Mouse (Mus musculus) midbrain, embryonic 16.5 days (tissue): ENCODE data around the gene Esyt2. TPM values are rescaled to one million over a fixed set of nuclear protein-coding genes. Genes with fewer than 3 reads are reported as not detected.

Source experiments
- ATAC-seq: fragments of 200-750 bp; cut with Nextera tagmentation; 2 replicates; pipeline ENCODE4 v1.8.0; 2017; ENCODE audit warnings: moderate TSS enrichment
- H3K27ac ChIP-seq: fragments of 300-500 bp; sonication (generic); 2 replicates; pipeline ENCODE4 v1.5.1; 2014; ENCODE audit warnings: mild to moderate bottlenecking, low read length, mixed read lengths
- H3K27me3 ChIP-seq: fragments of 300-500 bp; sonication (generic); 2 replicates; pipeline ENCODE4 v1.6.1; 2014; ENCODE audit warnings: low read depth, low read length, mixed read lengths; ENCODE audit not compliant: control insufficient read depth, insufficient read depth
- H3K36me3 ChIP-seq: fragments of 300-500 bp; sonication (generic); 2 replicates; pipeline ENCODE4 v1.6.1; 2014; ENCODE audit warnings: mild to moderate bottlenecking, low read length, moderate library complexity, mixed read lengths; ENCODE audit not compliant: control insufficient read depth, insufficient read depth
- H3K4me1 ChIP-seq: fragments of 300-500 bp; sonication (generic); 2 replicates; pipeline ENCODE4 v1.6.1; 2014; ENCODE audit warnings: mild to moderate bottlenecking, low read length, mixed read lengths; ENCODE audit not compliant: control insufficient read depth, insufficient read depth
- H3K4me2 ChIP-seq: fragments of 300-500 bp; sonication (generic); 2 replicates; pipeline ENCODE4 v1.6.1; 2014; ENCODE audit warnings: mild to moderate bottlenecking, low read length, mixed read lengths
- H3K4me3 ChIP-seq: fragments of 300-500 bp; sonication (generic); 2 replicates; pipeline ENCODE4 v1.5.1; 2014; ENCODE audit warnings: low read depth, mild to moderate bottlenecking, low read length, moderate library complexity, mixed read lengths
- H3K9ac ChIP-seq: fragments of 300-500 bp; sonication (generic); 2 replicates; pipeline ENCODE4 v1.6.1; 2014; ENCODE audit warnings: low read depth, low read length, mixed read lengths
- H3K9me3 ChIP-seq: fragments of 300-500 bp; sonication (generic); replicated peaks from 2 replicates; pipeline ENCODE4 v1.6.1; 2014; ENCODE audit warnings: mild to moderate bottlenecking, low read length, mixed read lengths; ENCODE audit not compliant: control insufficient read depth, poor library complexity, severe bottlenecking
- WGBS: fragments of 180-500 bp; shearing (Covaris S2); extraction: QIAGEN DNeasy Blood & Tissue Kit; methylation state at CpG from one replicate; pipeline ENCODE4 v1.1.7; 2014; 5-methylcytosine and 5-hydroxymethylcytosine counted together
- polyA plus RNA-seq: library from polyadenylated mRNA; unstranded; fragments of >200 nt; fragmentation: Nextera tagmentation; extraction: Ambion mirVana; gene quantifications from 2 replicates; pipeline ENCODE4 v1.2.1, GENCODE M21; 2015

Gene Esyt2
- polyA plus RNA-seq, 1 experiment from 2014 or later, result 12.1 TPM

- H3K9ac ChIP-seq, result no peak overlapping the region
These were observed 73.7 kb downstream of the Esyt2 start for GRCm38 (mm10) chr12:116354694-116355093.

GRCm38 (mm10) chr12:116362091-116362490 is 81.1 kb downstream of the Esyt2 start:
- Histone ChIP-seq H3K36me3 (peaks cover 12% of the 10 kb centered on the region), H3K27me3 (no peaks in the 10 kb centered on the region), H3K4me3 (no peak overlapping the region), H3K9me3 (no peaks in the 10 kb centered on the region), H3K4me1 (no peaks in the 10 kb centered on the region), H3K9ac (no peak overlapping the region), H3K27ac (no peak overlapping the region), H3K4me2 (no peak overlapping the region)
- ATAC-seq, result no peak

More at GRCm38 (mm10) chr12:116354694-116355093, 73.7 kb downstream of the Esyt2 start:
- no peak overlapping the region for H3K4me3 ChIP-seq
- no peak overlapping the region for H3K4me2 ChIP-seq
- H3K27me3 ChIP-seq, result no peaks in the 10 kb centered on the region
- peaks cover 12% of the 10 kb centered on the region for H3K36me3 ChIP-seq
- no peak overlapping the region for H3K27ac ChIP-seq
- H3K9me3 ChIP-seq, result no peaks in the 10 kb centered on the region
- ATAC-seq, result no peak
- H3K4me1 ChIP-seq, result no peaks in the 10 kb centered on the region
- WGBS, result 95% methylated on average over 3 of the region's 3 CpGs

GRCm38 (mm10) chr12:116366900-116367299 is 85.9 kb downstream of the Esyt2 start:
- no peak overlapping the region for H3K4me2 ChIP-seq
- peaks cover 26% of the 10 kb centered on the region for H3K36me3 ChIP-seq
- H3K27me3 ChIP-seq, result no peaks in the 10 kb centered on the region
- no peak overlapping the region for H3K4me3 ChIP-seq
- H3K27ac ChIP-seq, result no peak overlapping the region
- no peaks in the 10 kb centered on the region for H3K4me1 ChIP-seq
- ATAC-seq, result no peak
- H3K9ac ChIP-seq, result no peak overlapping the region
- WGBS, result 91% methylated on average over 3 of the region's 3 CpGs
- no peaks in the 10 kb centered on the region for H3K9me3 ChIP-seq

GRCm38 (mm10) chr12:116367346-116367745 is 86.3 kb downstream of the Esyt2 start:
- Histone ChIP-seq H3K27ac (no peak overlapping the region), H3K9me3 (no peaks in the 10 kb centered on the region), H3K9ac (no peak overlapping the region), H3K27me3 (no peaks in the 10 kb centered on the region), H3K4me2 (no peak overlapping the region), H3K4me3 (no peak overlapping the region), H3K4me1 (no peaks in the 10 kb centered on the region), H3K36me3 (peaks cover 26% of the 10 kb centered on the region)
- no peak for ATAC-seq
- WGBS, result 96% methylated on average over 2 of the region's 2 CpGs

GRCm38 (mm10) chr12:116368857-116369256 is 87.9 kb downstream of the Esyt2 start:
- H3K36me3 ChIP-seq, result peaks cover 30% of the 10 kb centered on the region
- WGBS, result 93% methylated on average over 2 of the region's 2 CpGs

GRCm38 (mm10) chr12:116383101-116383500 is 102.1 kb downstream of the Esyt2 start:
- 79% methylated on average over 2 of the region's 2 CpGs for WGBS
- no peaks in the 10 kb centered on the region for H3K9me3 ChIP-seq
- H3K4me2 ChIP-seq, result no peak overlapping the region
- H3K27me3 ChIP-seq, result no peaks in the 10 kb centered on the region
- H3K4me3 ChIP-seq, result no peak overlapping the region
- H3K36me3 ChIP-seq, result no peaks in the 10 kb centered on the region
- H3K4me1 ChIP-seq, result no peaks in the 10 kb centered on the region
- no peak overlapping the region for H3K27ac ChIP-seq
- no peak for ATAC-seq
- H3K9ac ChIP-seq, result no peak overlapping the region

More at GRCm38 (mm10) chr12:116368857-116369256, 87.9 kb downstream of the Esyt2 start:
- Histone ChIP-seq H3K9me3 (no peaks in the 10 kb centered on the region), H3K27ac (no peak overlapping the region), H3K4me1 (no peaks in the 10 kb centered on the region), H3K4me3 (no peak overlapping the region), H3K27me3 (no peaks in the 10 kb centered on the region), H3K9ac (no peak overlapping the region), H3K4me2 (no peak overlapping the region)
- ATAC-seq, result no peak

- no peak overlapping the region for H3K27ac ChIP-seq
- H3K9me3 ChIP-seq, result no peaks in the 10 kb centered on the region
- H3K4me1 ChIP-seq, result no peaks in the 10 kb centered on the region
- H3K9ac ChIP-seq, result no peak overlapping the region
- no peaks in the 10 kb centered on the region for H3K27me3 ChIP-seq
- H3K4me2 ChIP-seq, result no peak overlapping the region
- H3K4me3 ChIP-seq, result no peak overlapping the region
- H3K36me3 ChIP-seq, result no peaks in the 10 kb centered on the region
- ATAC-seq, result no peak
These were observed 103.0 kb downstream of the Esyt2 start for GRCm38 (mm10) chr12:116383995-116384394.

- H3K9me3 ChIP-seq, result no peaks in the 10 kb centered on the region
- no peaks in the 10 kb centered on the region for H3K36me3 ChIP-seq
- H3K27me3 ChIP-seq, result no peaks in the 10 kb centered on the region
- no peak for ATAC-seq
- H3K4me1 ChIP-seq, result no peaks in the 10 kb centered on the region
- no peak overlapping the region for H3K4me3 ChIP-seq
- no peak overlapping the region for H3K9ac ChIP-seq
- 83% methylated on average over 1 of the region's 1 CpGs for WGBS
- H3K27ac ChIP-seq, result no peak overlapping the region
- H3K4me2 ChIP-seq, result no peak overlapping the region
These were observed 105.8 kb downstream of the Esyt2 start for GRCm38 (mm10) chr12:116386802-116387201.

- Histone ChIP-seq H3K4me1 (no peaks in the 10 kb centered on the region), H3K4me2 (no peak overlapping the region), H3K27me3 (no peaks in the 10 kb centered on the region), H3K36me3 (no peaks in the 10 kb centered on the region), H3K9ac (no peak overlapping the region), H3K27ac (no peak overlapping the region), H3K9me3 (no peaks in the 10 kb centered on the region), H3K4me3 (no peak overlapping the region)
- no peak for ATAC-seq
- 44% methylated on average over 1 of the region's 1 CpGs for WGBS
These were observed 108.9 kb downstream of the Esyt2 start for GRCm38 (mm10) chr12:116389868-116390267.

GRCm38 (mm10) chr12:116394327-116394726 is 113.3 kb downstream of the Esyt2 start:
- Histone ChIP-seq H3K9me3 (no peaks in the 10 kb centered on the region), H3K4me2 (no peak overlapping the region), H3K4me3 (no peak overlapping the region), H3K36me3 (no peaks in the 10 kb centered on the region), H3K4me1 (no peaks in the 10 kb centered on the region), H3K27me3 (no peaks in the 10 kb centered on the region), H3K27ac (no peak overlapping the region), H3K9ac (no peak overlapping the region)
- no peak for ATAC-seq
- WGBS, result 71% methylated on average over 2 of the region's 2 CpGs
